Mouse (Mus musculus) intestine, postnatal 0 days (tissue): Measurements from ENCODE around the gene Fah. TPM values are rescaled to one million over a fixed set of nuclear protein-coding genes. Genes with fewer than 3 reads are reported as not detected.

Experiments
- ATAC-seq: fragments of 200-750 bp; cut with Nextera tagmentation; 2 replicates; pipeline ENCODE4 v1.8.0; 2017; ENCODE audit warnings: mild to moderate bottlenecking, moderate TSS enrichment, moderate library complexity
- H3K27ac ChIP-seq: fragments of 300-500 bp; sonication (generic); 2 replicates; pipeline ENCODE4 v1.5.1; 2014; ENCODE audit warnings: mild to moderate bottlenecking, low read depth, low read length, moderate library complexity
- H3K27me3 ChIP-seq: fragments of 300-500 bp; sonication (generic); replicated peaks from 2 replicates; pipeline ENCODE4 v1.6.1; 2014; ENCODE audit warnings: low read length, mixed read lengths; ENCODE audit not compliant: control insufficient read depth, insufficient read depth
- H3K36me3 ChIP-seq: fragments of 300-500 bp; sonication (generic); 2 replicates; pipeline ENCODE4 v1.6.1; 2014; ENCODE audit warnings: mild to moderate bottlenecking, moderate library complexity; ENCODE audit not compliant: control insufficient read depth, insufficient read depth
- H3K4me1 ChIP-seq: fragments of 300-500 bp; sonication (generic); replicated peaks from 2 replicates; pipeline ENCODE4 v1.6.1; 2014; ENCODE audit warnings: antibody characterized with exemption, low read length, mixed read lengths; ENCODE audit not compliant: control insufficient read depth, insufficient read depth
- H3K4me2 ChIP-seq: fragments of 300-500 bp; sonication (generic); replicated peaks from 2 replicates; pipeline ENCODE4 v1.6.1; 2014; ENCODE audit warnings: low read depth, mild to moderate bottlenecking, moderate library complexity
- H3K4me3 ChIP-seq: fragments of 300-500 bp; sonication (generic); 2 replicates; pipeline ENCODE4 v1.5.1; 2014; ENCODE audit warnings: low read depth, low read length
- H3K9ac ChIP-seq: fragments of 300-500 bp; sonication (generic); 2 replicates; pipeline ENCODE4 v1.6.1; 2014; ENCODE audit warnings: mild to moderate bottlenecking, low read depth, low read length
- H3K9me3 ChIP-seq: fragments of 300-500 bp; sonication (generic); 2 replicates; pipeline ENCODE4 v1.6.1; 2016; ENCODE audit warnings: mixed run types; ENCODE audit not compliant: control insufficient read depth
- CTCF ChIP-seq: sonication (generic); IDR thresholded peaks from 2 replicates; pipeline ENCODE4 v1.5.1; 2016; ENCODE audit warnings: low read depth, mild to moderate bottlenecking, control low read depth, antibody characterized with exemption, moderate library complexity
- WGBS: fragments of 180-500 bp; shearing (Covaris S2); extraction: QIAGEN DNeasy Blood & Tissue Kit; methylation state at CpG from one replicate; pipeline ENCODE4 v1.1.7; 2014; 5-methylcytosine and 5-hydroxymethylcytosine counted together
- polyA plus RNA-seq: library from polyadenylated mRNA; unstranded; fragments of >200 nt; fragmentation: Nextera tagmentation; extraction: Ambion mirVana; gene quantifications from 2 replicates; pipeline ENCODE4 v1.2.1, GENCODE M21; 2015

Gene Fah
- polyA plus RNA-seq, 1 experiment from 2014 or later: 11.1 TPM

GRCm38 (mm10) chr7:84618951-84619350, 12.4 kb upstream of the Fah start:
- no peaks in the 10 kb centered on the region for H3K9me3 ChIP-seq
- no peak for ATAC-seq
- TF ChIP-seq CTCF: no peak

GRCm38 (mm10) chr7:84612445-84612844, 5.9 kb upstream of the Fah start:
- no peak for TF ChIP-seq CTCF
- ATAC-seq: no peak
- Histone ChIP-seq H3K36me3 (peaks cover 12% of the 10 kb centered on the region), H3K4me2 (no peak overlapping the region), H3K27me3 (no peaks in the 10 kb centered on the region), H3K4me1 (no peaks in the 10 kb centered on the region), H3K27ac (no peak overlapping the region), H3K9ac (no peak overlapping the region), H3K9me3 (no peaks in the 10 kb centered on the region), H3K4me3 (no peak overlapping the region)
- 67% methylated on average over 4 of the region's 4 CpGs for WGBS

More at GRCm38 (mm10) chr7:84618951-84619350, 12.4 kb upstream of the Fah start:
- Histone ChIP-seq H3K27ac (no peak overlapping the region), H3K4me1 (no peaks in the 10 kb centered on the region), H3K27me3 (no peaks in the 10 kb centered on the region), H3K4me2 (no peak overlapping the region), H3K36me3 (peaks cover 24% of the 10 kb centered on the region), H3K9ac (no peak overlapping the region), H3K4me3 (no peak overlapping the region)
- WGBS: 87% methylated on average over 2 of the region's 2 CpGs

GRCm38 (mm10) chr7:84611609-84612008, 5.1 kb upstream of the Fah start:
- H3K9ac ChIP-seq: no peak overlapping the region
- peaks cover 7% of the 10 kb centered on the region for H3K36me3 ChIP-seq
- ATAC-seq: no peak
- no peak overlapping the region for H3K4me3 ChIP-seq
- no peaks in the 10 kb centered on the region for H3K27me3 ChIP-seq
- no peak overlapping the region for H3K27ac ChIP-seq
- no peaks in the 10 kb centered on the region for H3K9me3 ChIP-seq
- H3K4me2 ChIP-seq: no peak overlapping the region
- TF ChIP-seq CTCF: no peak
- 80% methylated on average over 1 of the region's 1 CpGs for WGBS
- no peaks in the 10 kb centered on the region for H3K4me1 ChIP-seq

- peak; percentile 74 for ATAC-seq
- Histone ChIP-seq H3K4me2 (peak overlapping the region; percentile 88), H3K27me3 (no peaks in the 10 kb centered on the region), H3K27ac (peak overlapping the region; percentile 51), H3K9me3 (no peaks in the 10 kb centered on the region), H3K4me3 (peak overlapping the region; percentile 59), H3K36me3 (peaks cover 4% of the 10 kb centered on the region; the same call in 1 of the 2 replicates), H3K4me1 (no peaks in the 10 kb centered on the region), H3K9ac (peak overlapping the region; percentile 27)
- no peak for TF ChIP-seq CTCF
- WGBS: 0% methylated on average over 36 of the region's 36 CpGs
These were observed 724 bp downstream of the Fah start for GRCm38 (mm10) chr7:84605704-84606292.

GRCm38 (mm10) chr7:84605033-84605687, 1.4 kb downstream of the Fah start:
- 8% methylated on average over 19 of the region's 19 CpGs for WGBS
- no peak for TF ChIP-seq CTCF
- peak; percentile 66 for ATAC-seq
- Histone ChIP-seq H3K9me3 (no peaks in the 10 kb centered on the region), H3K27ac (peak overlapping the region; percentile 51), H3K4me3 (peak overlapping the region; percentile 59), H3K4me2 (peak overlapping the region; percentile 88), H3K36me3 (peaks cover 4% of the 10 kb centered on the region; the same call in 1 of the 2 replicates), H3K9ac (peak overlapping the region; percentile 27), H3K4me1 (no peaks in the 10 kb centered on the region), H3K27me3 (no peaks in the 10 kb centered on the region)

GRCm38 (mm10) chr7:84604501-84604900, 2.0 kb downstream of the Fah start:
- H3K36me3 ChIP-seq: peaks cover 4% of the 10 kb centered on the region; the same call in 1 of the 2 replicates
- H3K9ac ChIP-seq: no peak overlapping the region
- no peak overlapping the region for H3K4me3 ChIP-seq
- peak overlapping the region; percentile 88; the same call in 1 of the 2 replicates for H3K4me2 ChIP-seq
- H3K27me3 ChIP-seq: no peaks in the 10 kb centered on the region
- TF ChIP-seq CTCF: no peak
- peak; percentile 89 for ATAC-seq
- whole genome bisulfite sequencing: 27% methylated on average over 3 of the region's 3 CpGs
- H3K9me3 ChIP-seq: no peaks in the 10 kb centered on the region
- no peaks in the 10 kb centered on the region for H3K4me1 ChIP-seq
- peak overlapping the region; percentile 50; the same call in 1 of the 2 replicates for H3K27ac ChIP-seq
